Mouse (Mus musculus) retina, postnatal 1 day (tissue): ENCODE measurements around the gene A930004D18Rik.

Source experiments
- DNase-seq: peaks from one replicate; pipeline ENCODE4 v3.0.0-alpha.2; 2012

The A930004D18Rik gene

GRCm38 (mm10) chr2:18052581-18052980 lies 15.0 kb upstream of the A930004D18Rik start:
- DNase-seq = peak; percentile 17

GRCm38 (mm10) chr2:18051831-18052170 lies 14.3 kb upstream of the A930004D18Rik start:
- DNase-seq = no peak

- DNase-seq = peak; percentile 73
These were observed 13.7 kb upstream of the A930004D18Rik start for GRCm38 (mm10) chr2:18051026-18051830.

- DNase-seq = peak; percentile 69
These were observed 13.0 kb upstream of the A930004D18Rik start for GRCm38 (mm10) chr2:18050541-18050985.

GRCm38 (mm10) chr2:18050018-18050417 lies 12.5 kb upstream of the A930004D18Rik start:
- no peak for DNase-seq

DNA sequence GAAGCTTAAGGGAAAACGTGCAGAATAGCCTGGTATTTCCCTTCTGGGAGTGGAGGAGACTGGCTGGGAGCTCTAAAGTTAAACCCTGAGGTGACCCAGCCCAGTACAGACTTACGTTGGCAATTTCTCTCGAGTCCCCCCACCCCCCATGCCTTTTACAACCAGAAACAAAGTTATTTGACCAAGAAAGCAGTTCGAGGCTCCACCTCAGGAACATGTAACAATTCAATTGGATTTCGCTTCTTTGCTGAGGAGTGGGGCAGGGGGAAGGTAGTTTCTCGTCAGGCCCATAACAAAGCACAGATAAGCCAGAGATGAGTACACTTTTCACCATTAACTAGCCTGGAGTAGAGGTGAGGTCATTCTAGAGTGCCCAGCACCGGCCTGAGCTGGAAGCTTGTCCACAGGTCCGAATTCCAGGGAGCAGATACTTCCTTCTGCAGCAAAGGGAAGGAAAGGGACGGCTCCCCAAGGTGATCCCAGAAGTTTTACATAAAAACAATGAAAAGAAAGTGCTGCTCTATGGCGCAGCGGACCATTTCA lies 11.8 kb upstream of the A930004D18Rik start:
- peak; percentile 58 for DNase-seq

DNA sequence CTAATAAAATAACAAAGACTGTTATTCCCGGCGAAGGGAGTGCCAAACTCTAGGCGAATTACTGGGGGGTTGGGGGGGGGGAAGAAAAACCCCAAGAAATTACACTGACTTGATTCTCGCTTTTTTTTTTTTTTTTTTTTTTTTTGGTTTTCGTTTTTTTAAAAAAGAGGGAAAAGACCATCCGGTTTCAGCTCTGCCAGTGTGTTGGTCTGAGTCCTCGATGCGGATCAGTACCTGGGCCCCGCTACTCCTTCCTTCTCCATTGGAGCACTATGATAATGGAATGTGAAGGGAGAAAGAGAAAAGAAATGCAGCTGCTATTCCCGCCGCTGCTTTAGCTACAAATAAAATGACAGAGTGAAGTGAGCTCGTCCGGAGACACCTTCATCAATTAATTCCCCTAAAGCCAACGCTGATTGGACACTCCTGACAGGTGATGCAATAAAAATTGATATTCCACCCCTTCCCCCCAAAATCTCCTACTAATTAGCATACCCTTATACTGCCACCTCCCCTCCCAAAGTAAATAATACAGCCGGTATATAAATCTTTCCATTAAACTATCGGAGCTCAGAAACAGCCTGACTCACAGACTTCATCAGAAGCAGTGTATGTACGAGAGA lies 11.0 kb upstream of the A930004D18Rik start, which contains the start of gene Skida1:
Gene Skida1 (minus strand): TSS at position 599 of the 623 bp plus-strand sequence.
- DNase-seq = peak; percentile 78

DNA sequence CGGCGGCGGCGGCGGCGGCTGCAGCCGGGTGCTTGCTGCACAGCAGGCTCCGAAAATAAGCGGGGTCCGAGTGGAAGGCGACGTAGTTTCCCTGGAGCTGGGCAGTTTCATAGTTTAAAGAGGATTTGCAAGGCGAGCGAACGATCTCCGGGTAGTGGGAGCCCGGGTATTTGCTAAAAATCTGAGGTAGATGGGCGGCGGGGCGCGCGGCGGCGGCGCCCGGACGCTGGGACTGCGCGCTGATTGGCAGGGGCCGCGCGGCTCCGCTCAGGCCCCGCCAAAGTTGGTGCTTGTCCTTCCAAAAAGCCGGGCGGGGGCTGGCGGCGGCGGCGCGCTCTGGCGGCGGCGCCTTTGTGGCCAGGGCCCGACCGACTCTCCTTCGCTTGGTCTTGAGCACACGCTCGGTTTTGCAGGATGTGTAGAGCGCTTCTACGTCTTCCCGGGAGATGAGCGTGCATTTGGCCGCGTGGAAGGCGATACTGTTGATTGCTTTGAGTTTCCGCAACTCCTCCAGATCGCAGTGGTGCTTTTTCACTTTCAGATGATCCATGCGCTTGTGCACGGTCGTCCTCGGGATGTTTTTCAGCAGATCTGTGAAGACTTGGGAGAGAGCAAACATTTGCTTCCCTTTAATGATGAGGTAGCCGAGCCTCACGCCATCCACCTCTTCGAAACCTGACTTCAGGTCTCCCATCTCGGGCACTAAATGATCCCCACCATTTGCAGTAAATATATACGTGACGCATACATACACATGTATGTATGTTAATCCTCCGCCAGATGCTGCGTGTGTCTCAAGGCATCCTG lies 10.3 kb upstream of the A930004D18Rik start:
- peak; percentile 90 for DNase-seq

DNA sequence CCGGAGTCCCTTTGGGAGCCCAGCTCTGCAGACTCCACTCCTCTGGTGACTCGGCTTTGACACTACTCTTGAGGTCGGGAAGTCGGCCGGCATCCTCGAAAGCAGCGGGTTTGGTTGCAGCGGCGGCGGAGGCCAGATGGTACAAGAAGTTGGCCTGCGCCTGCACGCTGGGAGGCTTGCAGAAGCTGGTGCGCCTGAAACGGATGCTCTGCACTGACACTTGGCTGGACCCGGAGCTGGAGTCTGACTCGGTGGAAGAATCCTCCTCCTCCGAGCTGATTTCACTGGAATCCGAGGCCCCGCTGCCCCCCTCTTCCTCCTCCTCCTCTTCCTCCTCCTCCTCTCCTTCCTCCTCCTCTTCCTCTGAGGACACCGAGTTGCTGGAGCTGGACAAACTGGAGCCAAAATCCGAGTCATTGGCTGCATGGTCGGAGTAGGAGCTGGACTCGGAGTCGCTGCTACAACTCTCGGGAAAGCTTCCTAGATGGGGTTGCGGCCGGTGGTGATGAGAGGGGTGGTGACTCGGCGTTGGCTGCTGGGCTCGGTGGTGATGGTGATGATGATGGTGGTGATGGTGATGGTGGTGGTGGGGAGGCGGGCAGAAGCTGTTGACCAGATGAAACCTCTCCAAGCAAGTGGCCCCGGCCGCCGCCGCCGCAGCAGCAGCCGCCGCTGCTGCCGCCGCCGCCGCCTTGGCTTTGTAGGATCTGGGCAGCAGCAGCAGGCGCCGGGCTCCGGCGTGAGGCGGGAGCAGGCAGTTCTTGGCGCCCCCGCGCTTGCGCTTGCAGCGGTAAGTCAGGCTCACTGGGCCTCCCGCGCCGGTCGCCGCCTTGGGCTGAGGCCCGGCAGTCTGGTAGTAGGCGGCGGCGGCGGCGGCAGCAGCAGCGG lies 9.5 kb upstream of the A930004D18Rik start:
- peak; percentile 80 for DNase-seq

DNA sequence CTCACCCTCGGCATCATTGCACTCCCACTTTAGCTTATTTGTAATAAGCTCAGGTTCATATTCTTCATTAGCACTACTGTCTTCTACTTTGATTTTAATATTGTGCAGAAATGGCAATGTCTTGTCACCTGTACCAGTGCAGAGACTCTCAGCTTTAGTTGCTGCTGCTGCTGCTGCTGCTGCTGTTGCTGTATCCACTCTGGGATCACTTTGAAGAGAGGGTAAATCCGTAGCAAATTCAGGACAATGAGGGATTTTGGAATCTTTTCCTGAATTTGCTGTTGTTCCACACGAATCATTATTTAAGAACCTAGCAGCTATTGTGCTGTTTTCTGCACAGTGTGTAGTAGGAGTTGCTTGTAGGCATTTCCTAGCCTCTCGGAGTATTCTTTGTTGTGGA lies 8.6 kb upstream of the A930004D18Rik start:
- DNase-seq = no peak

DNA sequence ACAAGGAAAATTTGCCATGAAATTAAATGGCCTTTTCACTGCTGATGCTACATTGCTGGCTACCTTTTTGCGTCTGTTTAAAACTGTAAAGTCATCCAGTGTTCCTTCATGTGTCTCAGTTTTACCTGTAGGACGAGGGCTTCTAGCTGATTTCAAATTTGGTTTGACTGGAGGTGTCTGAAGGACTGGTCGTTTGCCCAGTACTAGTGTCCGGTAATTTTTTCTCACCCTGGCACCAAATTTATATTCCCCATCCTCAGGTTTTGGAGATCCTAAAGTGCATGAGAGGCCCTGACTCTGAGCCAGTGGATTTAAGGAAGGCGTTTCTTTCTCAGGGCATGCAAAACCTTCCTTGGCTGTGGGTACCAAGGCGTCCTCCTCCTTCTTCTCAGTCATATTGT lies 8.2 kb upstream of the A930004D18Rik start:
- peak; percentile 35 for DNase-seq

DNA sequence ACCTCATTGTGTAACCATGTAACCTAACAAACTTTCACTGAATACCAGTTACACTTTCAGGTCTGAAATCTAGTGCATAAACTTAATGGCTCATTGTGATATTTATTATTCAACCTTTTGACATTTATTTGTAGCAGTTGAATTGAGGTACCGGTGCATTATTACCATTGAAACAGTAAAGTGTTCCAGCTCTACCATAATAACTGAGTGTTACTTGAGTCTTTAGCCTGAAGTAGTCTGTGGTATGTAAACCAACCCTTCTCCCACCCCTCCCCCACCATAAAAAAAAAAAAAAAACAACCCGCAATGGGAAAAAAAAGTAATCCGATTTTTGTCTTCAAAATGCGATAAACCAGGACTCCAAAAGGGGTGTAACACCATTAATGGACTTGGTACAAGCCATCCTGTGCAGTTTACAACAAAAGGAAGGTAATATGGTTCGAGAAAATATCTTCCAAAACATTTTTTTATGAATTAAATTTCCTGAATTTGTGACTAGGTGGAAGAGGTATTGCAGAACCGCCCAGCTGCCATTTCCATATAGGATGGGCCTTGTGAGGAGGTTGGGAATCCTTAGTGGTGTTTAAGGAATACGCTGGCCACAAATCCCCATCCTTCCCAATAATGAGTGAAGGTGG lies 7.7 kb upstream of the A930004D18Rik start:
- peak; percentile 38 for DNase-seq

GRCm38 (mm10) chr2:18041199-18041885 lies 3.8 kb upstream of the A930004D18Rik start:
- peak; percentile 87 for DNase-seq

DNA sequence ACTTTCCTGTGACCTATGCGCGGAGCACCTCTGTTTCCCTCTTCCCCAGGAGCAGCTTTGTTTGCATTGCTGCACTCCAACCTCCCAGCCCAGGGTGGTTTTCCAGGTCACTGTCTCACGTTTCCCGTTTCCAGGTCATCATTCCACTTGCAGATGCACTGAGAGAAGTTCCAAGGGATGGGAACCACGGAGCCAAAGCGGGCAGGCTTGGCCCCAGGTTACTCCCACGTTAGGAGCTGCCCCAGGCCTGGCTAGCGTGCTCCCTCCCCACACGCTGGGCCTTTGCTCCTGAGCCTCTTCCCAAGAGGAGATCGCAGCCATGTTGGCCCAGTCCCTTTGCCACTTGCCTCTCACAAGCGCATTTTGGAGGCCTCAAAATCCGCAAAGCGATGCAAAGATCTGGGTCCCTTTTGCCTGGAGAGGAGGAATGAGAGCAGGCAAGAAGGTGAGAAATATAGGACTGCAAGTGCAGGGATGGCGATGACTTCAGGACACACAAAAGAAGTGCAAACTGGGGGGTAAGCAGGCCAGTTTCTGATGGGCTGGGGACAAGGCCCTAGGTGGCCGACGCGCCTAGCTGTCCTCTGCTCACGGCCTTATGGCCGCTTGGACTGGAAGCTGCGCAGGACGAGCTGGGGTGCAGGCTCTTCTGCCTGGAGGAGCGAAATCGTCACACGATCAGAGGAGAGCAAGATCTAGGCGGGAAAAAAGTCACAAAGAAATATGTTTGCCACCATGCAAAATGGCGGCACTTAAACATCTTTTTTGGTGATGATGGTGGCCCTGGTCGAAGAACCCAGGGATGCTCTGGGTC lies 3.0 kb upstream of the A930004D18Rik start:
- DNase-seq = peak; percentile 71

DNA sequence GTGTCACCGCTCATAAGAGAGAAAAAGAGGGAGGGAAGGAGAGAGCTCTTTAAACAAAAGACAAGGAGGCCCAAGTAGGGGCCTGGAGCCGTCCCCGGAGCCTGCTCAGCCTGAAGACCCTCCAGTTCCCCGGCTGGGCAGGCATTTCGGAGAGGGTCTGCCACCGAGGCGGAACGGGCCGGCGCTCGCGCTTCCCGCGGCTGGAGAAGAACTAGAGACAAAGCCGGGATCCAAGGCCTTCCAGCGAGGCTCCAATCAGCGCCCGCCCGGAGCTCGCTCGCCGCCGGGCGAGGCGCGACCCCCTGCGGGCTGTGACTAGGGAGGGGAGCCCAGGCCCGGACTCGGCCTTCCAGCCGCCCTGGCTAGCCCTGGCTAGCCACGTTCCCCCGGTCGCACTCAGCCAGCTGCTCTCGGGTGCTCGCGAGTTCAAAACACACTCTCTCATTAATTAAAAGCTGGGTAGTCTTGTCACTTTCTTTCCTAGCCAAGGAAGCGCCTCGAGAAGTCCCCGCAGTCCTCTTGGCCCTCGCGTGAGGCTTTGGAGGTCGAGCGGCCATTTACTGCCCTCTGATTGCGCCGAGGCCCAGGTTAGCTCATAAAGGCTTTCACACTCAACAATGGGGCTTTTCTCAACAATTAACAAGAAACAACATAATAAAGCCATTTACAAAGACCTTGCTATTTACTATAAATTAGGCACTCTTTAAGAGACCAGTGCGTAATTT lies 2.2 kb upstream of the A930004D18Rik start:
- DNase-seq = peak; percentile 83

GRCm38 (mm10) chr2:18038895-18039371 lies 1.4 kb upstream of the A930004D18Rik start:
- peak; percentile 53 for DNase-seq

DNA sequence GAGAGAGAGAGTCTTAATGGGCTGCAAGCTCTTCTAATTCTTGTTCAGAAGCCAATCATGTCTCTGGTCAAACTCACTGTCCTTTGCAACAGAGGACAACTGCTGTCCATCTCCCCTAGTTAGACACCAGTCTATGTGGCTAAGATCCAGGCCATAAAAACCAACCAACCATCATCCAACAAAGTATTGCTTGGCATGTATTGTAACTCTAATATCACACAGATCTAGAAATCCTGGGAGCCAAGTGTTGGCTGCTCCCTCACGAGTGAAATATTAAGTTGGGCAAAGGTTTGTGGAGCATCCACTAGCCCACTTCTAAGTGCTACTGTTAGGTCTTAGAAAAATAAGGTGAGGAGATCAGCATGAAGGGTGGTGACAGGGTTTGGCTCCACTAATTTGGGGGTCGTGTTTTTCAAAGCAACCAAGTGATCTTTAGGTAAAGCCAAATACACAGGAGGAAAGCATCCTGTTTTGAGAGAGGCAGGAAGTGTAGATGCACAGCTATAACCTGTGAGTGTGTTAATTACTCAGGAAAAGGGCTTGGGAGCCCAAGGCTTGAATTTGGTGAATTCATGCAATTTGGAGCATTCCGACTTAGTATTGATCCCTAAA lies 710 bp upstream of the A930004D18Rik start:
- DNase-seq = peak; percentile 24

DNA sequence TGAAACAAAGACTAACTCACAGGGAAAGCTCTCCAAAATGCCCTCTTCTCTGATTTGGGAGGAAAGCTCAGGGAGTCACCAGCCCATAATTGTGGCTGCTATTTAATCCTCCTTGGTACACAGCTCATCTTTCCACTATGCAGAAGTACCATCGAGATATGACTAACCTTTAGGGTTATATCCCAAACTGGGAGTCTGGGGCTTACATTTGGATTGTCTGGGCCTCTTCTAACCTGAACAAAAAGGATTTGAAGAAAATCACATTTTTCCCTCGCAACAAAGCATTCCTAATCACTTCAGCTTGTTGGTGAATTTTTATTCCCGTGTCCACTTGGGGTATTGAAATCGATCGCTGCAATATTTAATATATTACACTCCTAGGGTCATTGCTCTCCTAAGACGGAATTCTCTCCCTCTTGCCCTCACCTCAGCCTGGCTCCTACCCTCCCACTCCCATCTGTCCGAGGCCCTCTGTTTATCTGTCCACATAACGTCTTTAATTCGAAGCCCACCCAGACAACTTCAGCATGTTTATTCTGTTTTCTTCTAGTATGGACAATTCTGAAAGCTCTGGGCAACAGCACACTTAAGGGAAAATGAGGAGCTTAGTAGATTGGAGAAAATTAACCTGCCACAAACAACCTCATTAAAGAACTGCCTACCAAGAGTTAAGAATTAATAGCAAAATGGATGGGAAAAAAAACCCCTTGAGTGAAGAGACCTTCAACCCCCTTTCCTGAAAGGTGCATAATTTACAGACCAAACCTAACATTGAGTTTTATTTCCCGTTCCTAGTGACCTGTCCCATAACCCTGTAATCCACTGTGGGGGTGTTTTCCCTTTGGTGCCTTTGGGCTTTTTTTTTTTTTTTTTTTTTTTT lies 2.9 kb downstream of the A930004D18Rik start:
- DNase-seq = peak; percentile 21
